Mouse (Mus musculus): Measurements from ENCODE around the gene Slc35e3.

DNA sequence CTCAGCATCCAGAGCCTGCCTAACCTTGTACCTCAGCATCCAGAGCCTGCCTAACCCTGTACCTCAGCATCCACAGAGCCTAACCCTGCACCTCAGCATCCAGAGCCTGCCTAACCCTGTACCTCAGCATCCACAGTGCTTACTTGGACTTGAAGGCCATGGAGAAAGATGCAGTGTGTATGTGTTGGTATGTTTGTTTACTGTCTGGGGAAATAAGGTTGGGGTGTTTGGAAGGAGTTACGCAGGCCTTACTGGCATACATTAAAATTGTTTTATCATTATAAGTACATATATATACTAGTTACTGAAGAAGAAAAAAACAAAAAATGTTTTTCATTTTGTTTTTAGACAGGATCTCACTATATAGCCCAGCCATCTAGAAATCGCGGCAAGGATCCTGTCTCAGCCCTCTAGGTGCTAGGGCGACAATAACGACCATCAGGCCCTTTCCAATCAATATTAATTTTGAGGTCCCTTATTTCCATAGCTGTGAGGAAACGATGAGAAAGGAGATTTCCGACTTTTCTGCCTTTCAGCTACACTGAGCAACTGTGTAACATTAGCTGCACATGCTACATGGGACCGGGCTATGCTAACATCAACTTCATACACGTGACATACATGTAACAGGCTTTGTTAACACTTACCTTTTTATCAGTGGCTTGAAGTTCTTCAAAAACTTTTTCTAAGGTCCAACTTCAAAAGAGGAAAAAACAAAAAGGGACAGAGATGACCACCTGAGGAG is 23.5 kb upstream of the Slc35e3 start:
- TF ChIP-seq CTCF (IDR thresholded peaks at IDR 0.05; ENCODE audit: insufficient read depth, low read length) (no peak), POLR2A (IDR thresholded peaks at IDR 0.05; ENCODE audit: borderline replicate concordance, extremely low read depth, low read depth, low read length) (no peak)
